Mouse (Mus musculus) layer of hippocampus, adult 11-12 months (tissue): ENCODE results near the gene Col13a1.

ENCODE experiments used
- DNase-seq: peaks from one replicate; pipeline ENCODE4 v3.0.0; 2022; ENCODE audit warnings: low spot score

Gene Col13a1

DNA sequence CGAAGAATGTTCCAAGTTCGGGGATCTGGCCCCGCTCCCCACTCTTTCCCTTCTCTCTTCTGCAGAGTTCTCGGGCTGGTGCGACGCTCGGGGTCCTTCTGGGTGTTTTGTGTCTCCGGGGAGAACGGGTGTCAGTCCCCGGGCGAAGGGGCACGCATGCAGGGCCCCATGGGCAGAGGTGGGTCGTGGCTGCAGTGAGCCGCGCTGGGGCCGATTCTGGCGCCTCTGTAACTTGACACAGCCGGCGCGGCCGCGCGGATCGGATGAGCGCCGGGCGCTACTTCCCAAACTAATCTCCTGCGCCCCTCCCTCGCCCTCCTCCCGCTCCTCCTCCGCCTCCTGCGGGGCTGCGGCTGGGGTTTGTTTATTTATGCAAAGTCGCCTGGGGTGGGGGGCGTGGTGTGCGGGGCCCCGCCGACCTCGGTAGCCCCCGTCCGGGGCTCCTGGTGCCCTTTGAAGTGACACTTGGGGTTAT is at the start of gene Col13a1:
Gene Col13a1 (minus strand): TSS at position 243 of the 475 bp plus-strand sequence.
- DNase-seq = no peak

DNA sequence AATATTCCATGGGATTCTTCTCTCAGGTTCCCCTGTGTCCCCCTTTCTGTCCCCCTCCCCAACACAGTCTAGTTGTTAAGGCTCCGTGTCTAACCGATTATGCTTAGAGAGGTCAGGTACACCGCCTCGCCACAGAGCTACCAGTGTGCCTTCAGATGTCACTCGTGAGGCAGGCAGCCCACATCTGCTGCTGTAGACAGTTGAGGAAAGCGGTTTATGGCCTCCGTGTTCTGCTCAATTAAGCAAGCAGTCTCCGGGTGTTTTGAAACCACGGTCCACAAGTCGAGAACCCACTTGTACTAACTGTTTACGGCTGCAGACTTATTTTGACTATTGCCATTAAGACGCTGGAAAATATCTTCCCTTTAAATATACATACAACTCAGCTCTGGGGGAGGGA is 48.8 kb upstream of the Col13a1 start:
- no peak for DNase-seq

DNA sequence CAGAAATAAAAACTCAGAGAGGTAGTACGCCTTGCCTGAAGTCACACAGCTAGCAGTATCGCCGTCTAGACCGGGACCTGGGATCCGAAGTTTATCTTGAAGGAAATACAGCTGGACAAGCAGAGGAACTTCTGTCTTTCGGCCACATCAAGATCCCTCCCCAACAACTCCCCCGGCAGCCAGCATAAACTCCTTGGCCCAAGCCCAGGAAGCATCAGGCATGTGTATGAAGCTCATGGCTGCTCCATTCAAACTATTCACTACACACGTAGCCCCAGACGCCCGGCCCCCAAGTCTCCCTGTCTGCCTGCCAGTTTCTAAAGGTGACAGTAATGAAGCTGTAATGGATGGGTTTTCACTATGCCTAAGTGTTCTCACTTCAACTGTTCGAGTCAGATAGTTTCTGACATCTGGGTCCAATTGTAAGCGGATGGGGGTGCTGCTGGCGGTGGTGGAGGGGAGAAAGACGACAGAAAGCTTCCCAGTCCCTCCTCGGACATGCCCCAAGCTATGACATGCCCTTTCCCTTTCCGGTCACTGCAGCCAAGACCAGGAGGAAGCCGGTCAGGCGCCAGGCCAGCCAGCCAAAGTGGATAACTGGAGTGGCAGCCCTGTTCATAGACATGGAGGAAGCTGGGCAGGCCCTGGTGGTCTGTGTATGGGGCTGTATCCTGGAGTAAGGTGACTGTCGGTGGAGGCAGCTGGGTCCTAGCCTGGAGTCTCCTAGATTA is 45.1 kb upstream of the Col13a1 start:
- DNase-seq = no peak

DNA sequence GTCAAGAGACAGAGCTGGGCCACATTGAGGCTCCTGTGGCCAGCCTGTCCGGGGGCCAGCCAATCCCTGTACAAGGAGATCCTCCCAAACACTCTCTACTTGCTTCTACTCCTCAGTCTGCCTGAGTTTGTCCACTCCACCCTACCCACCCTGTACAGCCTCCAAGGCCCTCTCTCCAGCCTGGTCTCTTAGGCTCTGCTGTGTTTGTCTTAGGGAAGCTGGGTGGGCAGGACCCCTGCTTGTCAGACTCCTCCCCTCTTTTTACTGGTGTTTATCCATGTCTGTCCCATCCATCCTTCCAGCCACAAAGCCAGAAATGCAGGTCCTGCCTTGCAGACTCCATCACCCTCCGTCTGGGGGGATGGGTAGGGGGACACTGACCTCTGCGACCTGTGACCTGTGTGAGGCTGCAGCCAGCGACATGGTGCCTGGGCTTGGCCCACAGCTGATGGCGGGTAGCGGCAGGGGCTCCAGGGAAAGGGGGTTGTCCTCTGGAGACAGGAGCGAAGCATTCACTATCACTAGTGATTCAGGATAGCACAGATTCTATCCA is 41.2 kb upstream of the Col13a1 start:
- no peak for DNase-seq

DNA sequence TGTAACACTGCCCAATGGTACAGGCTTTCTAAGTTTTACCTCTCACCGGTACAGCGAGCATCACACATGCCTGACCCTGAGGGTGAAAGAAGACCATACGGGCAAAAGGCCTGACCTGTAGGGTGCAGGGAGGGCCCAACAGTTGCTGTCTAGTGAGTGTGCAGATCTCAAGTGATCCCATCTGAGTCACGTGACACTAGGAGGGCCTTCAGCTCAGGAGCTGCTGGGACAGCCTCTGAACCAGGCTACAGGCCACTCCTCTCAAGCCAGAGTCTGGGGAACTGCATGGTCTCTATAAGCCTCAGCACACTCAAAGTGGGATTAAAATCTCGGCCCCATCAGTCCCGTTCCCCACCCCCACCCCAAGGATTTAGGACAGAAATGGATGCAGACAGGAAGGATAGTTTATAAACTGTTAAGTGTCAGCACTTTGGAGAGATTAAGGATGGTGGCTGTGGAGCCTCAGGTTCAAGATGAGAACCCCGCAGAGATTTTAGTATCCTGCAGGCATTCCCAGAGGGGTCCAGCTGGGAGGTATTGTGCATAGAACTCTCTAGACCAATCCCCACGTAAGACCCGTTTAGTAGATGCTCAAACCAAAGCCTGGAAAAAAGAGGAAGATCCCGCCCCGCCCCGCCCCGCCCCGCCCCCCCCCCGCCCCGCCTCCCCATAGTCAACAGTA is 40.6 kb upstream of the Col13a1 start:
- no peak for DNase-seq

DNA sequence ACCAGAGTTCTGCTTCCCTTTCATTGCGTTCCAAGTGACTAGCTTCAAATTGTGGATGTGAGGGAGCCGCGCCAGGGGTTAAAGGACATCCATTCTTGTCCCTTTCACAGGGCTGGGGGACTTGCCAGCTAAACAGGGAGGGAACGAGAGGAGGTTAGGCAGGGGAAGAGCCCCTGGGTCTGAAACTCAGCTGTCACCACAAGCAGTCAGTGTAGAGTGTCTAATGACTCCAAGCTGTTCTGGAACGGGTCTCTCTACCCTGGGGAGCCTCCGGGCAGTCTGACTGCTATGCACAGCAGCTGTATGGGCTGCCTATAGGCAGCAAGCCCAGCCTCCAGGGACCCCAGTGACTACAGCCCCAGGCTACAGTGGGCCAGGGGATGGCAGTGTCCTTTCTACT is 38.0 kb upstream of the Col13a1 start:
- no peak for DNase-seq

DNA sequence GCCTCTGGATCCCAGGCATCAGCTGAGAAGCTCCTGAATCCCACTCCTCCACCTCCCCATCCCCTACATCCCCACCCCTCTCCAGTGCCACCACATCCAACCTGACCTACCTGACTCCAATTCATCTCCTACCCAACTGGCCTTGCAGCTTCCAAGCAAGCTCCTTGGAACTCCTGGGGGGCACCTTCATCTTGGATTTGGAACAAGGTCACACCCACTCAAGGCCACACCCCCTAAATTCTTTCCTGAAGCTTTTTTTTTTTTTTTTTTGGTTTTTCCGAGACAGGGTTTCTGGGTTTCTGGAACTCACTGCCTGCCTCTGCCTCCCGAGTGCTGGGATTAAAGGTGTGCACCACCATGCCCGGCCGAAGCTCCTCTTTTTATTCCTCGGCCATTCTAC is 34.3 kb upstream of the Col13a1 start:
- no peak for DNase-seq

DNA sequence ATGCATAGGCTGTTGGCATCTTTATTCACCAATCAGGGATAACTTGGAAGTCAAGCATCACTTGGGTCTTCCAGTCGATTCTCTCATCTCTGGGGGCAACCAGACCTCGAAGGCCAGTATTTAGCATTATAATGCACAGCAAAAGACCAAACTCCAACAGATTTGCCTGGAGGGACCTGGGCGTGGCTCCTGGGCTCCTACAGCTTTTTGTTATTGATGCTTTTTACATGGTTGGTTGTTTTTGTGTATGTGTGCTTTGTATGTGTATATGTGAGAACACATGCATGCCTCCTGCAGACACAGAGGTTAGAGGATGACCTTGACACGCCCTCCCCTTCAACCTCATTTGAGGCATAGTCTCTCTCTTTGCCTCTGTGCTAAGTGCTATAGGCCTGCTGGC is 33.5 kb upstream of the Col13a1 start:
- DNase-seq = no peak

DNA sequence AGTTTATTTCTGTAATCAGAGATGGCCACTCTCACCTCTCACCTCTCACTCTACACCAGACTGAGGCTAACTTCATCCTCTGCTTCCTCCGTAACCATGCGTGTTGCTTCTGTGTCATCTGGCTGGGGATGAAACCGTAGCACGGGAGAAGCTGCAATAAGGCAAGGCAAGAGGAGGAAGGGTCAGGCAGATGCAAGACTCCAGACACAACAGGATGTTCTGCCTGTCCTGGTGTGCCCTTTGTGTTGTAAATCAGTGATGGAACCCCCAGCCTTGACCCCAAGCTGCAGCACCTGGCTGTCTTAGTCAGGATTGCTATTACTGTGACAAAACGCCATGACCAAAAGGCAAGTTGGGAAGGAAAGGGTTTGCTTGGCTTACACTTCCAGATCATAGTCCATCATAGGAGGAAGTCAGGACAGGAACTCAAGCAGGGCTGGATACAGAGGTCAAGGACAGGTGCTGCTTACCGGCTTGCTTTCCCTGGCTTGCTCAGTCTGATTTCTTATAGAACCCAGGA is 31.1 kb upstream of the Col13a1 start:
- no peak for DNase-seq

DNA sequence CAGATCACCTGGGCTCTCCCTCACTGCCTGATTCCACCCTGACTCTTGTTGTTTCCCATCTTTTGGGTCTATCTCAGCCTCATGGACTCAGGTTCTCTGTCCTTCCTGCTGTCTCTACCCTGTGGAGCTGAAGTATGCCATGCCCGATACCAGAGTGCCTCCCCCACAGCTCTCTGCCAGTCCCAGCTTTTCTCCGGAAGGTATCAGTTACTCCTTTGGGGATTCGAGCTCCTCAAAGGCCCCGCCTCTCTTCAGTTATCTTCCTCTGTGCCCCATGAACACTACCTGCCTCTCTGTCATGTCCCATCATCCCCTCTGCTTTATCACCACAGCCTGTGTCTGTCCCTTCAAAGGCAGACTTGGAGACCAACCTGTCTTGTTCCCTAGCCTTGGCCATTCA is 29.1 kb upstream of the Col13a1 start:
- DNase-seq = no peak

DNA sequence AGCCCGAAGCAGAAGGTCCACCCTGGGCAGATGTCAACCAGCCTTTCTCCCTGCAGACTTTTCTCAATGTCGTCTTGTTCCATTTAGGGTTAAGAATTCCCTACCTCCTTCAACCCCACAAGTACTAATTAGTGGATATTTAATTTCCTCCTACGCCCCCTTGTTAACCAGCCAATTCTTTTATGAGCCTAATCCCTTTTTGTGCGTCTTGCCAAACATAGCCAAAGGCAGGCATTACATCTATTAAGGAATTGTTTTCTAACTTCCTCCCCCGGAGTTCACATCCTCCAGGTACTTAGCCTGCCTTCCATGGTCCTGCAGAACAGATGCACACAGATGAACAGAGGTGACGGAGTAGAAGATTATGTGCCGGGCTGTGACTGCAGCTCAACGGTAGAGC is 27.5 kb upstream of the Col13a1 start:
- DNase-seq = no peak

DNA sequence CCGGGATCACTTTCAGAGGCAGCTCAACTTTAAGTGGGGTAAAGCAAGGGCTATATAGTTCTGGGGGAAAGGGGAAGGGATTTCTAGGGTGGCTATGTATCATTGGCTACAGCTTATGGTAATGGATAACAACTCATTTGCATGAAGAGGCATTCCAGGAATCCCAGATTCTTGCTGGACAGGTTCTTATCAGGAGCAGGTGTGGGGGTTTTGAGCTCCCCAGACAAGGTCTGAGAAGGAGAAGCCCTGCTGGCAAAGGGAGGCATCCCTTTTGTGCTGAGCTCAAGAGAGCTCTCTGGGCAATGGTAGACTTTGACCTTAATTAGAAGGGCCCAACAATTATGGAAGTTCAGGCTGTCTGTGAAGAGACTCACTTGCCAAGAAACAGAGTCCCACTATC is 21.3 kb upstream of the Col13a1 start:
- no peak for DNase-seq

DNA sequence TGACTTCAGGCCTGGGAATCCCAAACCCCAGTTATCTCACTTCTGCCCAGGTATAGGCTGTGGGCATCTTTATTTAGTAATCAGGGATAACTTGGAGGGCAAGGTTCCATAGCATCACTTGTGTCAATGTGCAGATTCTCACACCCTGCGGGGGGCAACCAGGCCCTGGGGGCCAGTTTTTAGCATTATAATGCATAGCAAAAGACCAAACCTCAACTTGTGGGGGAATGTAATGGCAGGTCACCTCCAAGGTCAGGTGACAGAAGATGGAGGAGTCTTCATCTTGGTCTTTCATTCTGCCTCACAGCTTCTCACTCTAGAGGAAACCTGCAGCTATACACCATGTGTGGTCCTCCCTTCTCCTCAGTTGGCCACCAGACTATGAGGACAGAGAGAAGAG is 20.9 kb upstream of the Col13a1 start:
- no peak for DNase-seq

DNA sequence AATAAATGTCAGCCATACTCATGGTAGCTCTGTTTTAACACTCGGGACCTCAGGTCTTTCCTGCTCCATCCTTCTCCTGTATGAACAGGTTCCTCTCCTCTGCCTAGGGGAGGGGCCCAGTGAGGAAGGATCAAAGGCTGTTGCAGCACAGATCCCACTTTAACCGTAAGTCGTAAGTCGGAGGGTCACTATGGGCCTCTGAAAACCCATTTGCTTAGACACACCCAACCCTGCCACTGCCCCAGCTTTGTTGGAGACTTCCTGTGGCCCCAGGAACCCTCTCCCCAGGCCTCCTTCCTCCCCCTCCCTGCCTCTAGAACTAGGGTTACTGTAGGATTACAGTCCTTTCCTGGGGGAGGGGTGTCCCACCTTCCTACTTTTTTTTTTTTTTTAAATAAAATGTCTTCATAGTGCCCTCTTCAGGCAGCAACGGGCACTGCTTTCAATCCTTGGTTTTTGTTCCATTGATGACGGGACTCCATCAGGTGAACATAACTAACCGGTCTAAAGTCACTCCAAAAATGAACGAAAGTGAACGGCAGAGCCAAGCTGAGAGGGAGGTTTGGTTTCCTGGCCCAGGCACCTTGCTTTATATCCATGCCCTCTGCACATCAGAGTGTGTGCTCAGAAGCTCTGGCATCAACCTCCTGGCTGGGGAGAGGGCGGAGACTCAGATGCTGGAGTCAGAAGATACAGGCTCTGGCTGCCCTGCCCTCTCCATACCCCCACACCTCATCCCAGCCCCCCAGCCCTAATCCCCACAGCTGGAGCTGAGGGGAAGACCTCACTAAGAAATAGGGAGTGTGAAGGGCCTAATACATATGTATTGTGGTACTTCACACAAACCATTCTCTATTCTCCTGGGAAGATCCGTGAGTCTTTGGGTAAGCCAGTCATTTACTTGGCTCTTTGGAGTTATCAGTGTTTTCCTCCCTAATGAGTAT is 12.8 kb upstream of the Col13a1 start:
- DNase-seq = no peak

DNA sequence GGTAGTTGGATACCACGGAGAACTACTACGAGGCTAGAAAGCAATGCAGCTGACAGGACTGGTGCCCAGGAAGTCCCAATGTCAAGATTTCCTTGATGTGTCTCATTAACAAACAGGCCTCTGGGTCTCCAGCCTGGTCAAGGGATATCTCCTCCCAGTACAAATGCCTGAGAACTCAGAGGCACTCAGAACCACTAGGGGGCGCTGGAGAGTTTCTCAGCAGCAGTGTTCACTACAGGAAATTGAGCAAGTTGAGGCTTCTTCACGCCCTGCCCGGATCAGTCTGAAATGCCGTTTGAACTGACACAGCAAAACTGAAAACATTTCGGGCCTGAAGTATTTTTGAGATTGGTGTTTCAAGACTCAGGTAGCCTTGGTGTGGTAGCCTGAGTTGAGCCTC is 1.5 kb upstream of the Col13a1 start:
- DNase-seq = peak; percentile 90

DNA sequence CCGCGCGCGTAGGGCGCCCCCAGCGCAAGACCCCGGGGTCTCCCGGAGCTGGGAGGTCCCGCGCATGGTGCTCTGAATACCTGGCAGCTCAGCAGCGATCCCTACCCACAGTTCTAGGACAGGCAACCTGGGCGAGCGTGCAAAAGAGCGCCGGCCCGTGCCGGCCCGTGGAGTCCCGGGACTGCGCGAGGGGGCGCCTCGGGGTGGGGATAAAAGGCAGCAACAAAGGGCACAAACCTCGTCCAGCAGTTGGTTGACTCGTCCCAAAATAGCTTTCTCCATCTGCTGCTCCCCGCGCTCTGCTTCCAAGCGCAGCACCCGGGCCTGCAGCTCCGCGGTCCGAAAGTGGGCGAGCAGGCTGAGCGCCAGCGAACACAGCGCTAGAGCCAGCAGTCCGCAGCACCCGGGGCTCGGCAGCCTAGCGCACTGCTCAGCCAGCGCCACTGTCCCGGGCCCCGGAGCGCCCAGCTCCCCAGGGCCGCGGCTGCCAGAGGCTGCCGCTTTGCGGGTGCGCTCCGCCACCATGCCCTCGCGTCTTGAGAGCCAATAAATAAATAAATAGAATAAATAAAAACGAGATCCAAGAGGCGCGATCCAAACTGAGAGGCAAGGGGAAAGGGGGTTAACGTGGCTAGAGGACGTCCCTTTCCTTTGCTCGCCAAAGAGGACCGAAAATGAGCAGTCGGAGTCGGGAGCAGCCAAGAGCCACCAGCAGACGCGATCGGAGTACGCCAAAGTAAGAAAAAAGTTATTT is 619 bp downstream of the Col13a1 start:
- peak; percentile 27 for DNase-seq

DNA sequence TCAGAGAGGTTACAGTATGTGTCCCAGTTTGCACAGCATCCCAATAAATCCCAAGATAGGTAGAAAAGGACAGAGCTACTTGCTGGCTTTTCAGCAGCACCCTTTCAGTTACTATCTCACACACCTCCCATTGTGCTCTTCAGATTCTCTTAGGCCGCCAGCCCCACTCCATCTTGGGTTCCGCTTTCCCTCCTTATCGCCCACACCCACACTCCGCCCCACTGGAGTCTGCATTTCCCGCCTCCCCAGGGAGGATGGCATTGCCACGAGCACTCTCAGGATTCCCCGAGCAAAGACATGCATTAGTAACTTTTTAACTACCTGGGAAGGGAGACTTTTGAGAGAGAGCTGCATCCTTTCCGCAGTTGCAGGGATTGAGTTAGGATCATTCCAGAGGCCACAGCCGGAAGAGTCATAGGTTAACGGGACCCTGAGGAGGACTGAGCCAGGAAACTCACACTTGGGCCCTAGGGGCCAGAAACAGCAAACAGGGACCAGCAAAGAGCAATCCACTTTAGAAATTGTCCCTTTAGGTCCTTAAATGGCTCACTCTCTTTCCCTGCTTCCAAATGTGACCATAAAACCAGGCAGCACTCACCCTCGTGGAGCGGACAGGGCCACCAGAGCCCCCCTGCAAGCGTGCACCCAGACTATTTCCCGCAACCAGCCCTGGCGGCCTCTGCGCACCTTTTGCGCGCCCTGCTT is 1.4 kb downstream of the Col13a1 start:
- no peak for DNase-seq

DNA sequence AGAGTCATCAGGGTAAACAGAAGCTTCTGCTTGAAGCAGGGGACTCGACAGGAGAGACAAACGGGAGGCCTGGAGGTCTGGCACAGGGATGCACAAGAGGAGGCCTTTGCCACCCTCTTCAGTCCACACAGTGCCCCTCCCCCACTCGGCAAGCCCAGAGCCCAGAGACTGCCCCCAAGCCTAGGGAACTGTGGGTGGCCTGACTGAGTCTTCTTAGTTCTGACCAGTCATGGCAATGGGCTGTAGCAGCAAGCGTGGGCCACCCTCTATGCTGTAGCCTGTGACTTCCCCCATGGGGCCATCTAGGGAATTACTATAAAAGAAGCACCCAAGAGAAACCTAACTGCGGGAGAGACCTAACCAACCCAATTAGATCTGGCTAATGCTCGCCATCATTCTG is 1.9 kb downstream of the Col13a1 start:
- DNase-seq = no peak

DNA sequence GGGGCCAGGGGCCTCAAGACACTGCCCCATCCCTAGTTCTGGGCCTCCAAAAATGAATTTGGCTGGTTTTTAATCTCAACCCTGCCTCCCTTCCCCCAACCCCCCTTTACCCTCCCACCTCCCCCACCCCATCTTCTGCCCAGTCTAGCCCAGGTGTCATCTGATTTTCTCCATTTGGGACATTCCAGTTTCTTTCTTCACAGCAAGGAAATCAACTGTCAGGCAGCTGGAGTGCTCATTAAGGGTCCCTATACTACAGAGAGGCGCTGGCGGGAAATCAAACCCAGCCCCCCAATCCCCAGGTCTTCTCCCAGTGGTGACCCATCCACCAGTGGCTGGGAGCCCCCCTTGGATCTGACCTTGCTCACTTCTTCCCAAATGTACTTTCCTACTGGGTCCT is 4.3 kb downstream of the Col13a1 start:
- no peak for DNase-seq

DNA sequence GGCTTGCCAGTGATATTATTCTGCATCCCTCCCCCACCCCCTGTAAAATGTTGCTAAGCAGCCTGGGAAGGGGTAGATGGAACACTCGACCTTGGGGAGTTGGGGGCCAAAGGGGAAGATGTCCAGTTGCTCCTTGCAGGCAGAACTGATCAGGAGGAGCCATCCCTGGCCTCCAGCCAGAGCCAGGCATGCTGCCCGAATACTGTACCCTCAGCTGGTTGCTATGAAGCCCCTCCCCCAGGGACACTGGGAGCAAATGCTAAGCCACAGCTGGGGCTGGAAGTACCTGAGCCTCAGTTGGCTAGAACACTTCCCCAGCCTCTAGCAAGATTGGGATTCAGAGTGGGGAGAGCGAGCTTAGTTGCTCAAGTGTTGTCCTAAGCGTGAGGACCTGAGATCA is 6.9 kb downstream of the Col13a1 start:
- DNase-seq = no peak
